Mouse (Mus musculus): ENCODE measurements around the gene Clec2g. TPM values are rescaled to one million over a fixed set of nuclear protein-coding genes. Genes with fewer than 3 reads are reported as not detected.
A peak's percentile ranks its signal among the peaks of the same experiment; 100 is the strongest.

Clec2g gene
- polyA plus RNA-seq, 2 experiments: not detected

DNA sequence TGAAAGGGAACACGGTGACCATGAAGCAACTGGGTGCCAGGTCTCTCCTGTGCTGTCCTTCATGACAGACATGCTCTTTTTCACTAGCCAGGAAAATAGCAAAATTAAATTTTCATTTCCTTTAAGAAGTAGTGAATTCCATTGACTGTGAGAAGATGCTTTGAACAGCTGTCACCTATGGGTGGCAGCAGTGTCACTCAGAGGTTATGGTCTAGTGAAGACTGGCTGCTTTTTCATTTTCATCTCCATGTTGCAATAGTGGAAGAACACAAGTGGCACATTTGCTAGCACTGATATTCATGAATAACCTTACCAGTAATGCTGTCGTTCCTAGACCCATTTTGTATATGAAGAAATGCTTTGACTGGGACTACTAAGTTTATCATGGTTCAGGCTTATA, 99.2 kb downstream of the Clec2g start:
- 42% methylated on average over 2 of the region's 2 CpGs for whole genome bisulfite sequencing (ENCODE audit: insufficient replicate concordance)

More for the DNA sequence above, 99.2 kb downstream of the Clec2g start:
- H3K9me3 ChIP-seq (ENCODE audit: control insufficient read depth, low read length): no peaks in the 10 kb centered on the region
- DNase-seq (ENCODE audit: low read depth in 3 of 3, low spot score in 3 of 3): no peak
- TF ChIP-seq EP300 (IDR thresholded peaks at IDR 0.05; ENCODE audit: low read depth): no peak
- TF ChIP-seq CTCF (IDR thresholded peaks at IDR 0.05; ENCODE audit: low read depth): peak; percentile 47; the same call in 1 of the 2 replicates
- no peak overlapping the region for H3K27ac ChIP-seq
- no peaks in the 10 kb centered on the region for H3K36me3 ChIP-seq (replicated peaks; ENCODE audit: control insufficient read depth, insufficient read depth, low read depth)
- no peak overlapping the region for H3K9ac ChIP-seq (replicated peaks)
- no peak overlapping the region for H3K4me3 ChIP-seq (ENCODE audit: insufficient read depth in 1 of 2, low read depth in 2 of 2, low read length in 2 of 2)
- H3K27me3 ChIP-seq (ENCODE audit: control insufficient read depth, insufficient read depth, low read length): no peaks in the 10 kb centered on the region
- no peak overlapping the region for H3K4me2 ChIP-seq (ENCODE audit: low read depth)
- no peaks in the 10 kb centered on the region for H3K4me1 ChIP-seq (replicated peaks; ENCODE audit: control insufficient read depth in 2 of 2, insufficient read depth in 2 of 2, low read length in 1 of 2)
- no peak for ATAC-seq (ENCODE audit: insufficient read depth)

Small RNA genes within 50 kb of the gene (microRNA-seq; reads per million reads assigned to microRNA genes)
- not detected for gene Gm27336
- not detected for gene Mir7649

Other genes with a start within 250 kb of the Clec2g start
- not detected in 2 replicates for gene Klrb1, start 211.3 kb upstream of the Clec2g start, polyA plus RNA-seq (2012; rRNA removed)
- not detected in 2 replicates for gene Klrb1, start 211.3 kb upstream of the Clec2g start, polyA plus RNA-seq (2014; fragmentation: Nextera tagmentation; extraction: Ambion mirVana)
- gene Klrb1c, start 145.2 kb upstream of the Clec2g start, polyA plus RNA-seq (2012; rRNA removed): 0.04 and 0.09 TPM in 2 replicates
- 0.09 and 0.25 TPM in 2 replicates for gene Klrb1c, start 145.2 kb upstream of the Clec2g start, polyA plus RNA-seq (2014; fragmentation: Nextera tagmentation; extraction: Ambion mirVana)
- gene Gm44511, start 108.1 kb upstream of the Clec2g start, polyA plus RNA-seq (2012; rRNA removed): not detected in 2 replicates
- not detected in 2 replicates for gene Gm44511, start 108.1 kb upstream of the Clec2g start, polyA plus RNA-seq (2014; fragmentation: Nextera tagmentation; extraction: Ambion mirVana)
- 0.08 and 0.18 TPM in 2 replicates for gene Klrb1b, start 108.0 kb upstream of the Clec2g start, polyA plus RNA-seq (2012; rRNA removed)
- gene Klrb1b, start 108.0 kb upstream of the Clec2g start, polyA plus RNA-seq (2014; fragmentation: Nextera tagmentation; extraction: Ambion mirVana): 0.13 TPM in 1 of 2 replicates, not detected in the other
- gene Clec2i, start 46.8 kb upstream of the Clec2g start, polyA plus RNA-seq (2012; rRNA removed): 0.09 and 0.10 TPM in 2 replicates
- gene Clec2i, start 46.8 kb upstream of the Clec2g start, polyA plus RNA-seq (2014; fragmentation: Nextera tagmentation; extraction: Ambion mirVana): 0.08 TPM in 1 of 2 replicates, not detected in the other
- gene BC035044, start 43.3 kb upstream of the Clec2g start, polyA plus RNA-seq (2012; rRNA removed): 2.4 and 5.0 TPM in 2 replicates
- 5.4 and 10.6 TPM in 2 replicates for gene BC035044, start 43.3 kb upstream of the Clec2g start, polyA plus RNA-seq (2014; fragmentation: Nextera tagmentation; extraction: Ambion mirVana)
- 0.16 and 0.23 TPM in 2 replicates for gene Klrb1f, start 111.5 kb downstream of the Clec2g start, polyA plus RNA-seq (2012; rRNA removed)
- 0.15 and 0.72 TPM in 2 replicates for gene Klrb1f, start 111.5 kb downstream of the Clec2g start, polyA plus RNA-seq (2014; fragmentation: Nextera tagmentation; extraction: Ambion mirVana)
- gene Clec2e, start 166.5 kb downstream of the Clec2g start, polyA plus RNA-seq (2012; rRNA removed): not detected in 2 replicates
- not detected in 2 replicates for gene Clec2e, start 166.5 kb downstream of the Clec2g start, polyA plus RNA-seq (2014; fragmentation: Nextera tagmentation; extraction: Ambion mirVana)
- gene Clec2d, start 246.2 kb downstream of the Clec2g start, polyA plus RNA-seq (2012; rRNA removed): 2.1 and 6.6 TPM in 2 replicates
- 0.19 and 0.22 TPM in 2 replicates for gene Clec2d, start 246.2 kb downstream of the Clec2g start, polyA plus RNA-seq (2014; fragmentation: Nextera tagmentation; extraction: Ambion mirVana)